Mouse (Mus musculus) kidney, adult 2 months (tissue): ENCODE data around the gene Tbc1d17. TPM values are rescaled to one million over a fixed set of nuclear protein-coding genes. Genes with fewer than 3 reads are reported as not detected.

Source experiments
- DNase-seq: peaks from one replicate; pipeline ENCODE4 v3.0.0; 2021
- H3K27ac ChIP-seq: fragments of 200-500 bp; 2 replicates; pipeline ENCODE4 v1.5.1; 2012; ENCODE audit warnings: low read depth, low read length, control low read depth, inconsistent platforms; ENCODE audit not compliant: insufficient read depth
- H3K27me3 ChIP-seq: fragments of 200-500 bp; replicated peaks from 2 replicates; pipeline ENCODE4 v1.6.1; 2012; ENCODE audit warnings: mild to moderate bottlenecking, moderate library complexity, low read length, inconsistent platforms; ENCODE audit not compliant: control insufficient read depth, insufficient read depth
- H3K36me3 ChIP-seq: fragments of 200-500 bp; 2 replicates; pipeline ENCODE4 v1.6.1; 2012; ENCODE audit warnings: mild to moderate bottlenecking, moderate library complexity, low read length, inconsistent platforms; ENCODE audit not compliant: control insufficient read depth, insufficient read depth
- H3K4me1 ChIP-seq: fragments of 200-500 bp; 2 replicates; pipeline ENCODE4 v1.6.1; 2011; ENCODE audit warnings: low read length; ENCODE audit not compliant: control insufficient read depth, insufficient read depth
- H3K4me3 ChIP-seq: fragments of 200-500 bp; 2 replicates; pipeline ENCODE4 v1.5.1; 2011; ENCODE audit warnings: mild to moderate bottlenecking, low read depth, low read length, control low read depth; ENCODE audit not compliant: insufficient read depth
- CTCF ChIP-seq: fragments of 200-500 bp; conservative IDR thresholded peaks from 2 replicates; pipeline ENCODE4 v1.5.1; 2011; ENCODE audit warnings: low read depth, mild to moderate bottlenecking, control low read depth, low read length, moderate library complexity, mixed read lengths; ENCODE audit not compliant: insufficient read depth, insufficient read length
- POLR2A ChIP-seq: fragments of 200-500 bp; IDR thresholded peaks from one replicate; pipeline ENCODE4 v1.6.1; 2011; ENCODE audit warnings: low read depth, low read length, control low read depth
- WGBS: fragments of 180-500 bp; shearing (Covaris S2); methylation state at CpG from one replicate; pipeline ENCODE4 v1.1.7; 2018; 5-methylcytosine and 5-hydroxymethylcytosine counted together
- polyA plus RNA-seq: library from polyadenylated mRNA; depleted of rRNA; stranded (reverse); fragments of >200 nt; gene quantifications from 2 replicates; pipeline ENCODE4 v1.2.3, GENCODE M21; 2012

Tbc1d17 gene
- polyA plus RNA-seq, 1 experiment = 100 TPM

- Histone ChIP-seq H3K27me3 (no peaks in the 10 kb centered on the region), H3K4me1 (peaks cover 21% of the 10 kb centered on the region), H3K27ac (peak overlapping the region; percentile 98), H3K36me3 (no peaks in the 10 kb centered on the region), H3K4me3 (peak overlapping the region; percentile 90)
- TF ChIP-seq CTCF = no peak
- no peak for TF ChIP-seq POLR2A
- DNase-seq = peak; percentile 78
- under 1% methylated on average over 103 of the region's 108 CpGs for WGBS
These were observed 20.2 kb upstream of the Tbc1d17 start for GRCm38 (mm10) chr7:44868919-44869696.

GRCm38 (mm10) chr7:44868465-44868864, 19.6 kb upstream of the Tbc1d17 start:
- WGBS = 5% methylated on average over 16 of the region's 16 CpGs
- DNase-seq = peak; percentile 58
- H3K4me3 ChIP-seq = peak overlapping the region; percentile 90
- H3K27me3 ChIP-seq = no peaks in the 10 kb centered on the region
- no peak for TF ChIP-seq CTCF
- TF ChIP-seq POLR2A = no peak
- H3K27ac ChIP-seq = peak overlapping the region; percentile 42
- no peaks in the 10 kb centered on the region for H3K36me3 ChIP-seq
- H3K4me1 ChIP-seq = peaks cover 21% of the 10 kb centered on the region

- DNase-seq = no peak
- H3K4me3 ChIP-seq = peak overlapping the region; percentile 90; the same call in 1 of the 2 replicates
- WGBS = 35% methylated on average over 9 of the region's 9 CpGs
- H3K4me1 ChIP-seq = peaks cover 21% of the 10 kb centered on the region
- no peaks in the 10 kb centered on the region for H3K36me3 ChIP-seq
- H3K27me3 ChIP-seq = no peaks in the 10 kb centered on the region
- no peak for TF ChIP-seq CTCF
- TF ChIP-seq POLR2A = no peak
- H3K27ac ChIP-seq = peak overlapping the region; percentile 42
These were observed 18.9 kb upstream of the Tbc1d17 start for GRCm38 (mm10) chr7:44867802-44868201.

GRCm38 (mm10) chr7:44867010-44867702, 18.3 kb upstream of the Tbc1d17 start:
- 50% methylated on average over 19 of the region's 19 CpGs for WGBS
- Histone ChIP-seq H3K4me1 (peaks cover 21% of the 10 kb centered on the region), H3K27me3 (no peaks in the 10 kb centered on the region), H3K4me3 (no peak overlapping the region), H3K36me3 (no peaks in the 10 kb centered on the region), H3K27ac (peak overlapping the region; percentile 42; the same call in 1 of the 2 replicates)
- DNase-seq = no peak
- no peak for TF ChIP-seq POLR2A
- TF ChIP-seq CTCF = no peak

GRCm38 (mm10) chr7:44866276-44867009, 17.6 kb upstream of the Tbc1d17 start:
- TF ChIP-seq POLR2A (no peak), CTCF (no peak; the same call in 1 of the 2 replicates)
- Histone ChIP-seq H3K4me1 (peaks cover 21% of the 10 kb centered on the region), H3K27ac (peak overlapping the region; percentile 12; the same call in 1 of the 2 replicates), H3K36me3 (no peaks in the 10 kb centered on the region), H3K4me3 (no peak overlapping the region), H3K27me3 (no peaks in the 10 kb centered on the region)
- 17% methylated on average over 15 of the region's 15 CpGs for WGBS
- DNase-seq = peak; percentile 81

GRCm38 (mm10) chr7:44864595-44865542, 16.0 kb upstream of the Tbc1d17 start:
- no peak overlapping the region for H3K4me3 ChIP-seq
- peaks cover 21% of the 10 kb centered on the region for H3K4me1 ChIP-seq
- no peak for DNase-seq
- 67% methylated on average over 24 of the region's 24 CpGs for WGBS
- TF ChIP-seq POLR2A (no peak), CTCF (no peak)
- no peak overlapping the region for H3K27ac ChIP-seq
- no peaks in the 10 kb centered on the region for H3K36me3 ChIP-seq
- H3K27me3 ChIP-seq = no peaks in the 10 kb centered on the region
